Mouse (Mus musculus): Measurements from ENCODE around the gene Tomm40.

DNA sequence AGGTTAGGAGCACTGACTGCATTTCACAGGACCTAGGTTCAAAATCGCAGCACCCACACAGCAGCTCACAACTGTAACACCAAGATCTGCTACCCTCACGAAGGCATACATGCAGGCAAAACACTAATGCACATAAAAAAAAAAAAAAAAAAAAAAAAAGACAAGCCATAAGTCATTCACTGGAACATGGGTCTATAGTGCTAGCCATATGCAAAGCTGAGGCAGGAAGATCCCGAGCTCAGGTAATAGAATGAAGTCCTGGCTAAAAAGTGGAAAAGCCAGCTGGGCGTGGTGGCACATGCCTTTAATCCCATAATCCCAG lies 15.4 kb downstream of the Tomm40 start:
- TF ChIP-seq GATA1 (IDR thresholded peaks at IDR 0.05; ENCODE audit: low read length) (no peak), TAL1 (IDR thresholded peaks at IDR 0.05; ENCODE audit: low read length) (no peak)

All from erythroblast, embryonic 14.5 days (primary cell).